Mouse (Mus musculus) liver (tissue): ENCODE results near the gene Yod1.

Experiments
- DNase-seq: peaks from one replicate; pipeline ENCODE4 v3.0.0-alpha.2; 2020; ENCODE audit warnings: mixed read lengths

Gene Yod1

DNA sequence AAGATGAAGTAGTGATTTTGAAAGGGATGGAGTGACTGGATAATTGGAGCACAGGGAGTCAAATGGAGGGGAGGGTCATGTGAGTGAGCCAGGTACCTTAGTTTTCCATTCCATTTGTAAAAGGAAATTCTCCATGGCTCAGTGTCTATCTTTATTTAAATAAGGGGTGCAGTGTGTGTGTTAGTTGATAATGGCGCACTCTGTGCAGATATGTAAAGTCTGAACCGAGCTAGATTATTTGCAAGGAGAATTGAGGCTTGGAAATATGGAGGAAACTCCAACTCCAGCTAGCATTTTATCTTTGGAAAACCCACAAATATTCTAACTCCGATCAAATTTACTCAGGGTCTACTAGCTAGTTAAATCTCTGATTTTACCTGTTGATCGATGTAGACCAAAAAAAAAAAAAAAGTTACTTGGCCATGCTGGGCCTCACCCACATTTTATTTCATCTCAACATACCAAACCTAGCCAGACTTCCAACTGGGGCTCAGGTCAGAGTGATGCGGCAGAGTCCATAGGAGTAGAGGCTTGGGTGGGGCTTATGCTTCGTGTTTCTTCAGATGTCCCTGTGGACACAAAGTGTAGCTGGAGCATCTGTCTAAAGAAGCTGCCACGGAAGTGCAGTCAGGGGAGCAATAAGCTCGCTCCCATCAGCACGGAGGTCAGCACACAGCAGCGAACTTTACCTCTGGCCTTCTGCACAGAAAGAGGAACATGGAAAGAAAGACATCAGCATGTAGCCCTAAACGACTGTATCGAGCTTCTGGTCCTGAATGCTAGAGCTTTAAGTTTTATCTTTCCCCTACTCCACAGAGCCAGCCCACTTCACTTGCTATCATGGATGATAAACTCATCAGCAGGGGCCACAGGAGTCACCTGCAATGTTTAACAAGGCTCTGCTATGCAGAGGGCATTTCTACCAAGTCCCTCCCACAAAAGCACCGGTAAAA is 15.9 kb downstream of the Yod1 start:
- DNase-seq: peak; percentile 50

DNA sequence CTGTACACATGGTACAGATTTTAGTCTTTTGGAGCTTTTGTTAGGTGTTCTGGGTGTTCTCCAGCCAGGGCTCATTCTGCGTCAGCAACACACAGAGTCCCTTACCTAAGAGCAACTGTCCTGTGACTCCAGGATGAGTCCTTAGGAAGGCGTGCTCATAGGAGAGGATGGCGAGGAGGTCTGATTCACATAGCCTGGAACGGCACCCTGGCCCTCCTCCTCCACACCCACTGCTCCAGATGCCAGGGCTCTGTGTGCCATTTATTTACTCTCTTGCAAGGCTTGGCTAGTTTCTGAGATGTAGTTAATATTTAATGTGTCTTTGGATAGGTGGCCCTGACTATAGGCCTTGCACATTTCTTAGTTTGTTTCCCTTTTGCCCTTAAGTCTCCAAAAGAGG is 16.5 kb downstream of the Yod1 start:
- DNase-seq: peak; percentile 29

DNA sequence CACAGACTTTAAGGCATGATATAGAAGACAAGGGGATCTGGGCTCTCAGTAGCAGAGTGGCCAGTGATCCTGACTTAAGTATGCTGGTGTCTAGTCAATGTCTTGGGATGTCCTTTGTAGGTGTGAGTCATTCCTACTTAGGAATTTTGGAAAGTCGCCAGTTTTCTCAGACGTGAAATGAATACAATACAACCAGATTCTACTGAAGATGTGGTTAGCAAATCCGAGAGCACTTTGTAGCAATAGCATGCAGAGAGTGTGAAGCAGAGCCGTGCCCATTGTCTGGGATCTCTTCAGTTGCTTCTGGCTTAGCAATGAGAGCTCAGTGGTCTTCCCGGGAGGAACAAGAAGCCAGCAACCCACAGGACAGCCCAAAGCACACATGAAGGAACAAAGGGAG is 17.3 kb downstream of the Yod1 start:
- DNase-seq: no peak

DNA sequence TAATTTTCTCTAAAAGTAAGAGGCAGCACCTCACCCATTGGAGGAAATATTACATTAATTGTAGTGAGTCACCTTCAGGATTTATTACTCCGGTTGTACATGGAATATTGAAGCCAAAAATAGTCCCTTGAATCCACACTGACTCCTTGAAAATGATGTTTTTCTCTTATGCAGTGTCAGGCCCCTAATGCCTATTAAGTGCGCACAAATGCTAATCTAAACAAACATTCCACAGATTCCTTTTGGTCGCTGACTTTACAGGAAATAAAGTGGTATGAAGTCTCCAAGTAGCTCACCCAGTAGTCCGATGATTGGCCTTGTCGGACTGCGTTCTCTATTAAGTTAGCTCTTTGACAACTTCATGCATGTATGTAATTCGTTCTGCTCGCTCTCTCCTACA is 17.7 kb downstream of the Yod1 start:
- no peak for DNase-seq

DNA sequence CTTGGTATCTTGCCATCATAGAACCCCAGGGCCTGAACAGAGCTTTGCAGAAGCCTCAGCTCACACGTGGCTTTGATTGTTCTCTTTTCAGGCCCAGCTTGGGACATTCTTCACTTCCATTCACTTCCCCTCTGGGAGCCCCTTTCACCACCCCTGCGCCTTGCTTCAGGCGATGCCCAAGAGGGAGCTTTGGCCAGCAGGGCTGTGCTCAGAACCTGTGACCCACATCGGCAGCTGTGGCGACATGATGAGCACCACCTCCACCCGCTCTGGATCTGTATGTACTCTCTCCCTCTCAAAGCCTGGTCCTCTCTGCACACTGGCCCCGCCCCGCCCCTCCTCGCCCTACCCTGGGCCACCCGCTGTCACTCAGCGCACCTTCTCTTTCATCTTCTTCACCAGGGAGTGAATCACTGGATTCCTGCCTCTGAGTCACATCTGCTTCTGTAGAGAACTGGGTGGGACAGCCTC is 20.3 kb downstream of the Yod1 start:
- peak; percentile 79 for DNase-seq

DNA sequence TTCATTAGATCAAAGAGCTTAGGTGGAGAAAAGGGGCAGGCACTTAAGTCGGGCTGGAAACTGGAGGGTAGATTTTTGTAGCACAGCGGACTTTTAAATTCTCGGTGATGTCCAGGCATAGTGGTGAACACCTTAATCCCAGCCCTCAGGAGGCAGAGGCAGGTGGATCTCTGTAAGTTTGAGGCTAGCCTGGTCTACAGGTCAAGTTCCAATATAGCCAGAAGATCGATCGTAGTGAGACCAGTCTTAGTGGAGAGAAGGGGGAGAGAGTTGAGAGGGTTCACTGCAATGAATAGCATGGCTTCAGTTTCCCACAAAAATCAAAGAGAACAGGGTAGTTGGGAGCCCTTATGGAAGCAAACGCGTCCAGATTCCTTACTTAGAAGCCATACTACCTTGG is 20.8 kb downstream of the Yod1 start:
- DNase-seq: no peak

DNA sequence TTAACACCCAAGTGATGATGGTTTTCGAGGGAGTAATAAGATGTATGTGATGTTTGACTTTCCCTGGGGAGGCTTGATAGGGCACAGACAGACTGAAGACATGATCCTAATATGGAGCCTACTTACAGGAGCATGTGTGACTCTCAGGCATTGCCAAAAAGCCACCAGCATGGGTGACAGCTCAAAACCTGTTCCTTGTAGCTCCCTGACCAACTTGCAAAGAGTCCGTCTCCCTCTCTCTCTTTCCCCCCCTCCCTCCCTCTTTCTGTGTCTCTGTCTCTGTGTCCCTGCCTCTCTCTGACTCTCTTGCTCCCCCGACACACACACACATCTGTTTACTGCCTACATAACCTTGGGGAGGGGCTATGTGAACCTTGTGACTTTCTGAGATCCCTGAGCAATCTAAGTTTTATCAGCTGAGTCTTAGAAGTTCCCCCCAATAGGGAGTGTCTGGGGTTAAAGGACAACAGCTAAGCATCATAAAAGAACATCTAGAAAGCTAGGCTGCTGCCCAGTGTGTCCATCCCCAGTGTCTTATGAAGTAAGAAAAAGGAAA is 21.5 kb downstream of the Yod1 start:
- DNase-seq: no peak

DNA sequence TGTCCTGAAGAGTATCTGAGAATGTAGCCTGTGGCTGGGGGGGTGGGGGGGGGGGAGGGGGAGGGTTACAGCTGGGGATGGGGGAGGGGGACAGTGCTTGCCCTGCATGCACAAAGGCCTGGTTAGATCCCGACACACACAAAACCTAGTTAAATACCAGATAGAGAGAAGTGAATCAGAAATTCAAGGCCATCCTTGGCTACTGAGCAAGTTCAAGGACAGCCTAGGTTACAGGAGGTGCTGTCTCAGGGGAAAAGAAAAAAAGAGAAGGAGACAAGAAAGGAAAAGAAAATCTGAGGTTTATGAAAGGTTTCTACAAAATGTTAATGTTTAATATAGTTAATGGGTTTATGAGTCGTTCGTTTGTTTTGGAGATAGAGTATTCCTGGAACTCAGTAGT is 22.5 kb downstream of the Yod1 start:
- no peak for DNase-seq

DNA sequence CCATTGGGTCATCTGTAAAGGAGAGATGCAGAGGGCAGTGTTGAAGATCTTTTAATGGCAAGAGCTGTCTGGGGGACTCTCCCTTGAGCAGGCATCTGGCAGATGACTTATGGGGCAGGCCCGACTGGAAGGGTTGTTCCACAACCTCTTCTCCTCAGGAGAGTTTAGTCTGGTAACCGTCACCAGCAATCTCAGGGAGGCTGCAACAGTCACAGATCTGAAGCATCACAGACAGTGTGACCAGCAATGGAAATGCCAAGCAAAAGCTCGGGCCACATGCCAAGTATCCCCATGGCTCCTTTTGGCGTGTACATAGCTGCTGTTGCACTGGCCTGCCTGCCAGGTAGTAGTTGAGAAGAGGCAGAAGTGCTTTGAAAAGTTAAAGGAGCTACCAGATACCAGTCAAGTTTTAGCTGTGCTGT is 23.1 kb downstream of the Yod1 start:
- DNase-seq: peak; percentile 45

DNA sequence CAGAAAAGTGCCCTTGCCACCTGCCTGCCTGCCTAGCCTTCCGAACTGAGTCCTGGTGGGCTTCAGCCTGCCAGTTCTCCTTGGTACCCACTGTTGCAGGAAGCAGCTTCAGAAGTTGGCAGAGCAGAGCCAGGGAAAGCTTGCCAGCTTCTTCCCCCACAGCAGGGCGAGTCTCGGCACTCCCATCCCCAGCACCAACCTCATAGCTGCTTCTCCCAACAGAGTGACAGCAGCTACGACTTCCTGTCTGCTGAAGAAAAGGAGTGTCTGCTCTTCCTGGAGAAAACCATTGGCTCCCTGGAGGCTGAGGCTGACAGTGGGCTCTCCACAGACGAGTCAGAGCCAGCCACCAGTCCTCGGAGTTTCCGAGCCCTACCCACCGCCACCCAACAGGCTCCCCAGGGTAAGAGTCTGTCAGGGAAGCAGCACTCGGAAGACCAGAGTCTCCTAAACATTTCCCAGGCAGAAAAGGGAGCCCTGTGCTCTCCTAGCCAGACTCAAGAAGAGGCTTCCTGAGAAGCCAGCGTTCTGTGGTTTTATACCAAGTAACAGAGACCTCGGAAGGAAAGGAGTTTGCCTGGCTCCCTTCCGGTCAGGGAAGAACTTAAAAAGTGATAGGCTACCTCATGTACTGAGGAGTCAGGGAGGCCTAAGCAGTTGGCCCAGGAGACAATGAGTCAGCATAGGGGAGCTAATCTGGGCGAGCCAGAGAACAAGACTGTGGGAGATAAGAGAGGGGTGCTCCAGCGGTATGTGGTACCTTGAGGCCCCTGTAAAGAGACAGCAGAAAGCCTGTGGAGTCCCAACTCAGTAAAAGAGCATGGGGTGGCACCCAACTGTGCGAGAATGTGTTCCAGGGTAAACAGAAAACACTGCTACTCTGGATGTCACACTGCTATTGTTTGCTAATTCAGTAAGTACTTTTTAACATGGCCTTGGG is 23.9 kb downstream of the Yod1 start:
- peak; percentile 91 for DNase-seq

DNA sequence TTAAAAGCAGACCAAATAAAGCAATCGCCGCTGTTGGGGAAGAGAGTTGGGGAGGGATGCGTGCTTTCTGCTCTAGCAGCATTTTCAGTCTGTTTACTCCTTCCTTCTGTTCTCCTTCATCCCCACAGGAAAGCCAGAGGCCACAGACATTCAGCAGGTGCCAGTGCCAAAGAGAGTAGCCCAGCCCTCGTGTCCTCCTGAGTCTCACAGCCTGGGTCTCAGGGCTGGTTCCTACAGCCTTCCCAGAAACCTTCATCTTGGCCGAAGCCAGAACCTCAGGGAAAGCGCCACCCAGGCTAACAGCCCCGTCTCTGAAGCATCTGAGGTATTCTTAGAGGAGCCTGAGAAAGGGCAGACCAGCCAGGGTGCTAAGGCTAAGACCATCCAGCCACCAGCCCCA is 25.1 kb downstream of the Yod1 start:
- DNase-seq: no peak

DNA sequence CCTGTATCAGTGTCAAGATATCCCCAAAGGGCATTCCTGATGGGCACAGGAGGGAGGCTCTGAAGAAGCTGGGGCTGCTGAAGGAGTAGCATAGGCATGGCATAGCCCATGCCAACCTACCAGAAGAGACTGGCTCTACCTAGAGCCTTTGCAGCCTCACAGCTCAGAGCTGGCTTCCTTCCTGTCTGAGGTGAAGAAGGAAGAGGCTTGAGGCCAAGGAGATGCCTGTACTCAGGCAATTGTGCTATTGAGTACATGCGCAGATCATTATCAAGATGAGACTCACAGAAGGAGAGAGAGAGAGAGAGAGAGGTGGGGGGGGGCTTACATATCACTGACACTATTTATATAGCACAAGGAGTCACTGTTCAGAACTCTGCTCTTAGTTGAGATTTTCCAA is 26.6 kb downstream of the Yod1 start:
- no peak for DNase-seq

DNA sequence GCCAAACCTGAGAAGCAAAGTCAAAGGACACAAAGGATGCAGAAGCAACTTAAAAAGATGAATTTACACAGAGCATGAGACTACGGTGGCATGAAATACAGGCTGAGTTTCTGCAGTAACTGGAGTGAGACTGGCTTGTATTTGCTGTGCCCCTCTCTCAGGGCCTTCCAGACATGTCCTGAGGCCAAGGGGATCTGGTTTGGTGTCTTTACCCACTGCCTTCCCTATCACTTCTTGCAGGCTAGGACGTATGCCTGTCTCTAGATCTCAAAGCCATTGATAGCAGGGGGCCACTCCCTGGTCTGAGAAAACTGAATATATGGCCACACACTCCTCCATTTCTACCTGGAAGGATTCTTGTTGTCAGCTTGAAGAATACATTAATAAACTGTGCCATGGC is 27.1 kb downstream of the Yod1 start:
- peak; percentile 72 for DNase-seq

DNA sequence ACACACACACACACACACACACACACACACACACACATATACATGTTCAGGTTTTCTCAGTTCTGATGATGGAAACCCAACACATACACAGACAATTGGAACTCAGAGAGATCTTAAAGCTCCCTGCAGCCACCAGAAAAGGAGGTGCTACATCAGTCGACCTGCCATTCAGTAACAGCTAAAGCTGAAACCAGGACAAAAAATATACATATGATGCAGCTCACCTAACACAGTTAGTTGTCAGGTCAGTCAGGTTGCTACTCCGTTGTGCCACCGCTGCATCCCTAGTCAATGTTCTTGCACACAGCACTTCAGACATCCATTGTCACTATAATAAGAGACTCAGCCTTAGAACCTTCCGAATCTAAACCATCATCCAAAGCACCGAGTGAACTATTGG is 27.8 kb downstream of the Yod1 start:
- no peak for DNase-seq

DNA sequence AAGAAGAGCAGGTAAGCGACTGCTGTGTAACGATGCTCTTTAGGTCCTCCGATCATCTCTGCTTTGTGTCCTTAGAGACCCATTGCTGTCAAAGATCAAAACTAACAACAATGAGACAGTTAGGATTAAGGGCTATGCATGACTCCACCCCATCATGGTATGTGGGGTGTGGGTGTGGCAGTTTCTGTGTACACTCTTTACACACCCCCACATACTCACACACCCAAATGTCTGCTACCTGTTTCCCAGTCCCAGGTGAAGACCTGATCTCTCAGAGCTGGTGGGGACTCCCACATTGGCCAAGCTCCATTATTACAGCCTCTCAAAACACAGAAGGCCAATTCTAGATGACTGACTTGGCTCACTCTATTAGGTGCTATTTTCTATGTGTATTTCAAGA is 28.5 kb downstream of the Yod1 start:
- peak; percentile 65 for DNase-seq

DNA sequence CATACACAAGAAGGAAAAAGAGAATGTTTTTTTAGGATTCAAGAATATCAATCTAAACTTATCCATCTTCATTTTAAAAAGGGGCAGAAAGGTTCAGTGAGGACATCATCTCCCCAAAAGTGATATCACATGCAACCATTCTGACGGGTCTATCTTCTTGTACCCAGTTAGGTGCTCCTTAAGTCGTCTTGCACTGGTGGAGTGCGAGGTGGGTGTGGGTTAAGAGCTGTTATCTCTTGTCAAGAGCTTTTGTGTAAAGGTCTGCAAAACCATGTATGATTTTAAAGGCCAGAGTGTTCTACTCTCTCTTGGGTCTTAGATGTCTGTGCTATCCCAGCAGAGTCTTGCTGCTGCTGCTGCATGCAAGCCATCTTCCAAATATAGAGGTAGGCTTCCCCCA is 29.7 kb downstream of the Yod1 start:
- peak; percentile 62 for DNase-seq

DNA sequence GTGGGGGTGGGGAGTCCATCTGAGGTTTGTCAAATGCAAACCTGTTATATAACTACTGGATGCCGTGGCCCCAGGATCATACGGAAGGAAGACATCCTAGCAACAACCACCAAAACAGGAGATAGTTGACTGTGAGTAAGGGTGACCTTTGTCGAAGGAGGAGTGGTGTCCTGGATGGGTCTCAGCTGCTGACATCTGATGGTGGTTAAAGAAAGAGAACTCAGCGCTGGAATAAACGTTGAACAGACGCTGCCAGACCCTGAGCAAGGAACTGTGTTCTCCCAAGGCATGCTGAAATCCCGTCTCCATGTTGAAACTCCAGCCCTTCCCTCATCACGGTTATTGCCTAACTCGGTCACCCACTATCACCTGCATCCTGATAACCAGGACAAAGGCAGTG is 42.6 kb downstream of the Yod1 start:
- no peak for DNase-seq

DNA sequence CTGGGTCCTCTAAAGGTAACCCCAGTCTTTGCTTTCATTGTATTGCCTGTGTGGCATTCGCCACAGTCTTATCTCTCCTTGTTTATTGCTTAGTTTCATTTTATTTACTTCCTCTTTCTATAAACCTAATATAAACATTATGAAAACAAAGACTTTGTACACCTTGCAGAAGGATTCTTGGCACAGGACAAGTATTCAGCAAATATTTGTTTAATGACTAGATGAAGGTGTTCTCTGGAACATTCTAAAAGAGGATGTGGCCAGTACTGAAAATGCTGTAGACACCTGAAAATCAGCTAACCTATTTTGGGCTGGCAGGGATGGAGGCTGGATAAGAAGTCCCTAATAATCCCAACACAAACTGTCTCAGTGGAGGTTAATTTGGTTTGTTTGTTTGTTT is 44.5 kb downstream of the Yod1 start:
- DNase-seq: no peak

DNA sequence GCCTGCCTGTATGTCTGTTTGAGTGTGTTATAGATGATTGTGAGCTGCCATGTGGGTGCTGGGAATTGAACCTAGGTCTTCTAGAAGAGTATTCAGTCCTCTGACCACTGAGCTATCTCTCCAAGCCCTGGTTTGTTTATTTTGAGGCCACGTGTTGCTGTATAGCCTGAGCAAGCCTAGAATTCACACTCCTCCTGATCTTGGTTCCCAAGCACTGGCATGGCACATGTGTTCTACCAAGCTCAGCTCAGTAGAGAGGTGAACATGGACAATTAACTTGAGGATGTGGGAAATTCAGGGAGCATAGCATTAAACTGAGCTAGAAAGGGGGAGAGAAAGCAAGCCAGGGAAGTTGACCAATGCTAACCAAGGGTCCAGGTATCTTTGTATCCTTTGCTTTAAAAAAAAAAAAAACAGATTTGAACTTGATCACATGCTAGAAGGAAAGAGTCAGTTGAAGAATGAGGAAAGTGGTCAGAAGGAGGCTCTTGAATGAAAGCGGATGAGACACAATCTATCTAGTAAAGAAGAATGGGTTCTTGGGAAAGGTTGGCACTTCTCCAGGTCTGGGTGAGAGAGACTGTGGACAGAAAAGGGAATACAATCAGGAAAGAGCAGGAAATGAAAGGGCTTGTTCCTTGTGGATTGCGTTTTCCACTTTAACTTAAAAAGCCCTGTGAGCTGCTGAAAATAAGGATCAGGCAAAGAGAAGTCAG is 45.1 kb downstream of the Yod1 start:
- no peak for DNase-seq

DNA sequence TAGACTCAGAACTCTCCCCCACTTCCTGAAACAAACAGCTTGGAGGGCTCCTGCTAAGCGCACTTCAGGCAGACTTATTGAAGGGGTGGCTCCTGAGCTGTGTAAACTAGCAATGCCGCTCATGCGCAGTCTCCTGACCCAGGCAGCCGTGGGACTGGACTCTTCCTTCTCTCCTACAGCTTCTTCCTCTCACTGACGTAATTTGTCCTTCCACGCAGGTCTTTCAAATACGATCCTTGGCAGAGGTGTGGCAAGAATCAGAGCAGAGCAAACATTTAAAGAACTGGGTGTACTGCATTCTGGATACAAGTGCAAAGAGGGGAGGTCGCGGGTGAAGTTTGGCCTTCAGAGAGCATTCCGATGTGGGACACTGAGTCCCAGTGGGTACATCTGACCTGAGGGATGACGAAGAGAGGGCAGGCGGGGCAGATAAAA is 46.9 kb downstream of the Yod1 start:
- no peak for DNase-seq

DNA sequence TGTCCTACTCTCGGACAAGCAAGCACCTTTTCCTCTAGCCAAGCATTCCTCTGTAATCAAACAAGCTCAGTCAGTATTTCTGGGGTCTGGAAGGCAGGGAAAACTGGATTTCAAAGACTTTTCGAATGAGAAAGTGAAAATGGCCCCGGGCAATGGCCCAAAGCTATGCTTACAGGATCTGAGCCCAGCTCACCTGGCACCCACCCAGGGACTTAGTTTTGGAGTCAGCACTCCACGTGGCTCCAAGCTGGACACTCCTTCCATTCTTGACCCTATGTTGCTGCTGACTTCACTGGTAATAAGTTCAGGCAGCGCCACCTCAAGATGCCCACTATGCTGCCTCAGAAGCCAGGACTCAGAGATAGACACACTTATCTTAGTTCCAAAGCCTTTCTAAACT is 49.9 kb downstream of the Yod1 start:
- no peak for DNase-seq

DNA sequence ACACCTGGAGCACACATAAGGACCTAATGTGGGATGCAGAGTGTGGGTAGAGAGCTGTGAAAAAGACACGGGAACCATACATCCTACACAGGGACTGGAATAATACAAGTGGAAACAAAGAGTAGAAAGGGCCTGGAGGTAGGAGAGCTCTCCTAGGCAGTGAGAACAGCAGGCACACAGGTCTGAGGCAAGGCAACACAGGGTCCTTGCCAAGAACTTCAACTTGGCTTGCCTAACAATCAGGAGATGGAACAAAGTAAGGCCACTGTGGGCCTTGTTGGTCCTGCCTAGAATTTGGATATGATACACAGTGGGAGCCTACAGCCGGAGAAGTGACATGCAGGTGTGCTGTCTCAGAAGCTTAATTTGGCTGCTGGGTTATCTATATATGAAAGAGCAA is 52.8 kb downstream of the Yod1 start:
- DNase-seq: no peak

DNA sequence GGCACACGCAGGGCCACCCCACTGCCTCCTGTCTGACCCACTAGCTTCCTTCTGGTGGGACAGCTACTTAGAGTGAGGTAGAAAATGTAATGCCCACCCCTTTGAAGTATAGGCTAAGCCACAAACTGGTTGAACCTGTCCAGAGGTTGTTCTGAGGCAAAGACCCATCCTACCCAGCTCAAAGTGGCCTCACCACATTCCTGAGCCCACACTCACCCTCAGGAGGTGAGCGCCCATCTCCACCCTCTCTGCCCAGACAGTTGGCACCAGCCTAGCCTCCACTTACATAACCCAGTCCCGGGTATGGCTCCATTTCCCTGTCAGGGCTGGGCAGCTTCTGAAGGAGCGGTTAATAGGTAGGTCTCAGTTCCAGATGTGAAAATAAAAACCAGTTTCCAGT is 53.4 kb downstream of the Yod1 start:
- DNase-seq: no peak
